Mouse (Mus musculus): ENCODE results near the gene Fgf2. TPM values are rescaled to one million over a fixed set of nuclear protein-coding genes. Genes with fewer than 3 reads are reported as not detected.

The Fgf2 gene
- polyA plus RNA-seq, 1 experiment from 2014 or later: 4.8 TPM

- no peak overlapping the region for H3K4me2 ChIP-seq (replicated peaks)
- H3K36me3 ChIP-seq: no peaks in the 10 kb centered on the region
- ATAC-seq (ENCODE audit: insufficient number of reproducible peaks, low FRiP score, low TSS enrichment, low read depth): peak; percentile 46; the same call in 1 of the 2 replicates
- peak overlapping the region; percentile 86 for H3K27ac ChIP-seq (replicated peaks)
- H3K4me1 ChIP-seq: peaks cover 42% of the 10 kb centered on the region
- H3K9me3 ChIP-seq (replicated peaks): no peaks in the 10 kb centered on the region
- no peak overlapping the region for H3K9ac ChIP-seq
- H3K4me3 ChIP-seq (replicated peaks): no peak overlapping the region
- WGBS: 47% methylated on average over 6 of the region's 6 CpGs
- no peaks in the 10 kb centered on the region for H3K27me3 ChIP-seq
These were observed 35.1 kb downstream of the Fgf2 start for GRCm38 (mm10) chr3:37383096-37383765.

GRCm38 (mm10) chr3:37387310-37387709 is 39.2 kb downstream of the Fgf2 start:
- Histone ChIP-seq H3K27ac (replicated peaks) (no peak overlapping the region), H3K9ac (no peak overlapping the region), H3K4me1 (peaks cover 18% of the 10 kb centered on the region), H3K9me3 (replicated peaks) (no peaks in the 10 kb centered on the region), H3K4me3 (replicated peaks) (no peak overlapping the region), H3K4me2 (replicated peaks) (no peak overlapping the region), H3K36me3 (no peaks in the 10 kb centered on the region), H3K27me3 (no peaks in the 10 kb centered on the region)
- no peak for ATAC-seq (ENCODE audit: insufficient number of reproducible peaks, low FRiP score, low TSS enrichment, low read depth)
- 82% methylated on average over 6 of the region's 6 CpGs for WGBS

GRCm38 (mm10) chr3:37396930-37397608 is 48.9 kb downstream of the Fgf2 start:
- peaks cover 15% of the 10 kb centered on the region for H3K4me1 ChIP-seq
- no peak for ATAC-seq (ENCODE audit: insufficient number of reproducible peaks, low FRiP score, low TSS enrichment, low read depth)
- H3K36me3 ChIP-seq: no peaks in the 10 kb centered on the region
- H3K9me3 ChIP-seq (replicated peaks): no peaks in the 10 kb centered on the region
- no peak overlapping the region for H3K4me3 ChIP-seq (replicated peaks)
- WGBS: 80% methylated on average over 5 of the region's 5 CpGs
- no peaks in the 10 kb centered on the region for H3K27me3 ChIP-seq
- no peak overlapping the region; the same call in 1 of the 2 replicates for H3K27ac ChIP-seq (replicated peaks)
- H3K9ac ChIP-seq: no peak overlapping the region
- no peak overlapping the region for H3K4me2 ChIP-seq (replicated peaks)

GRCm38 (mm10) chr3:37397646-37398045 is 49.5 kb downstream of the Fgf2 start:
- Histone ChIP-seq H3K36me3 (no peaks in the 10 kb centered on the region), H3K9me3 (replicated peaks) (no peaks in the 10 kb centered on the region), H3K27ac (replicated peaks) (no peak overlapping the region; the same call in 1 of the 2 replicates), H3K4me1 (peaks cover 19% of the 10 kb centered on the region), H3K4me3 (replicated peaks) (no peak overlapping the region), H3K4me2 (replicated peaks) (no peak overlapping the region), H3K9ac (no peak overlapping the region), H3K27me3 (no peaks in the 10 kb centered on the region)
- WGBS: 84% methylated on average over 3 of the region's 3 CpGs
- ATAC-seq (ENCODE audit: insufficient number of reproducible peaks, low FRiP score, low TSS enrichment, low read depth): no peak

- H3K27ac ChIP-seq (replicated peaks): peak overlapping the region; percentile 39; the same call in 1 of the 2 replicates
- WGBS: 63% methylated on average over 7 of the region's 7 CpGs
- no peaks in the 10 kb centered on the region for H3K36me3 ChIP-seq
- no peaks in the 10 kb centered on the region for H3K27me3 ChIP-seq
- ATAC-seq (ENCODE audit: insufficient number of reproducible peaks, low FRiP score, low TSS enrichment, low read depth): no peak
- no peaks in the 10 kb centered on the region for H3K9me3 ChIP-seq (replicated peaks)
- H3K4me3 ChIP-seq (replicated peaks): no peak overlapping the region
- H3K4me1 ChIP-seq: peaks cover 19% of the 10 kb centered on the region
- no peak overlapping the region for H3K9ac ChIP-seq
- no peak overlapping the region for H3K4me2 ChIP-seq (replicated peaks)
These were observed 50.7 kb downstream of the Fgf2 start for GRCm38 (mm10) chr3:37398661-37399395.

GRCm38 (mm10) chr3:37401729-37402610 is 53.8 kb downstream of the Fgf2 start:
- H3K9me3 ChIP-seq (replicated peaks): no peaks in the 10 kb centered on the region
- 0 out of 2 replicates have a peak overlapping the region, but pooled peaks have one; percentile 1 for H3K4me2 ChIP-seq (replicated peaks)
- H3K4me1 ChIP-seq: peaks cover 22% of the 10 kb centered on the region
- ATAC-seq (ENCODE audit: insufficient number of reproducible peaks, low FRiP score, low TSS enrichment, low read depth): peak; percentile 87
- no peak overlapping the region for H3K4me3 ChIP-seq (replicated peaks)
- peaks cover 9% of the 10 kb centered on the region; the same call in 1 of the 2 replicates for H3K36me3 ChIP-seq
- H3K27ac ChIP-seq (replicated peaks): peak overlapping the region; percentile 93
- 29% methylated on average over 11 of the region's 11 CpGs for WGBS
- no peaks in the 10 kb centered on the region for H3K27me3 ChIP-seq
- no peak overlapping the region for H3K9ac ChIP-seq

GRCm38 (mm10) chr3:37407598-37407997 is 59.5 kb downstream of the Fgf2 start:
- Histone ChIP-seq H3K9ac (no peak overlapping the region), H3K36me3 (peaks cover 9% of the 10 kb centered on the region; the same call in 1 of the 2 replicates), H3K4me1 (peaks cover 4% of the 10 kb centered on the region; the same call in 1 of the 2 replicates), H3K9me3 (replicated peaks) (no peaks in the 10 kb centered on the region), H3K4me2 (replicated peaks) (no peak overlapping the region), H3K27ac (replicated peaks) (peak overlapping the region; percentile 61; the same call in 1 of the 2 replicates), H3K27me3 (no peaks in the 10 kb centered on the region), H3K4me3 (replicated peaks) (no peak overlapping the region)
- ATAC-seq (ENCODE audit: insufficient number of reproducible peaks, low FRiP score, low TSS enrichment, low read depth): no peak

- ATAC-seq (ENCODE audit: insufficient number of reproducible peaks, low FRiP score, low TSS enrichment, low read depth): no peak
- WGBS: 86% methylated on average over 3 of the region's 3 CpGs
These were observed 65.3 kb downstream of the Fgf2 start for GRCm38 (mm10) chr3:37413446-37413845.

GRCm38 (mm10) chr3:37414413-37414960 is 66.3 kb downstream of the Fgf2 start:
- H3K9me3 ChIP-seq (replicated peaks): no peaks in the 10 kb centered on the region
- H3K4me1 ChIP-seq: peaks cover 6% of the 10 kb centered on the region
- H3K9ac ChIP-seq: no peak overlapping the region
- no peak for ATAC-seq (ENCODE audit: insufficient number of reproducible peaks, low FRiP score, low TSS enrichment, low read depth)
- no peaks in the 10 kb centered on the region for H3K27me3 ChIP-seq
- H3K4me2 ChIP-seq (replicated peaks): no peak overlapping the region
- WGBS: 51% methylated on average over 14 of the region's 14 CpGs
- H3K27ac ChIP-seq (replicated peaks): no peak overlapping the region
- no peaks in the 10 kb centered on the region for H3K36me3 ChIP-seq
- H3K4me3 ChIP-seq (replicated peaks): no peak overlapping the region

More at GRCm38 (mm10) chr3:37413446-37413845, 65.3 kb downstream of the Fgf2 start:
- Histone ChIP-seq H3K9ac (no peak overlapping the region), H3K27me3 (no peaks in the 10 kb centered on the region), H3K9me3 (replicated peaks) (no peaks in the 10 kb centered on the region), H3K4me2 (replicated peaks) (no peak overlapping the region), H3K36me3 (no peaks in the 10 kb centered on the region), H3K4me3 (replicated peaks) (no peak overlapping the region), H3K27ac (replicated peaks) (no peak overlapping the region), H3K4me1 (peaks cover 2% of the 10 kb centered on the region)

GRCm38 (mm10) chr3:37418341-37418740 is 70.2 kb downstream of the Fgf2 start:
- Histone ChIP-seq H3K9ac (no peak overlapping the region), H3K27me3 (no peaks in the 10 kb centered on the region), H3K27ac (replicated peaks) (peak overlapping the region; percentile 94; the same call in 1 of the 2 replicates), H3K36me3 (0 out of 2 replicates have a peak, but pooled peaks cover 2% of the 10 kb centered on the region), H3K4me2 (replicated peaks) (peak overlapping the region; percentile 74), H3K9me3 (replicated peaks) (no peaks in the 10 kb centered on the region), H3K4me3 (replicated peaks) (peak overlapping the region; percentile 95), H3K4me1 (peaks cover 17% of the 10 kb centered on the region)
- ATAC-seq (ENCODE audit: insufficient number of reproducible peaks, low FRiP score, low TSS enrichment, low read depth): no peak
- 67% methylated on average over 5 of the region's 5 CpGs for WGBS
